Mouse (Mus musculus): Measurements from ENCODE around the gene Zfp219.

DNA sequence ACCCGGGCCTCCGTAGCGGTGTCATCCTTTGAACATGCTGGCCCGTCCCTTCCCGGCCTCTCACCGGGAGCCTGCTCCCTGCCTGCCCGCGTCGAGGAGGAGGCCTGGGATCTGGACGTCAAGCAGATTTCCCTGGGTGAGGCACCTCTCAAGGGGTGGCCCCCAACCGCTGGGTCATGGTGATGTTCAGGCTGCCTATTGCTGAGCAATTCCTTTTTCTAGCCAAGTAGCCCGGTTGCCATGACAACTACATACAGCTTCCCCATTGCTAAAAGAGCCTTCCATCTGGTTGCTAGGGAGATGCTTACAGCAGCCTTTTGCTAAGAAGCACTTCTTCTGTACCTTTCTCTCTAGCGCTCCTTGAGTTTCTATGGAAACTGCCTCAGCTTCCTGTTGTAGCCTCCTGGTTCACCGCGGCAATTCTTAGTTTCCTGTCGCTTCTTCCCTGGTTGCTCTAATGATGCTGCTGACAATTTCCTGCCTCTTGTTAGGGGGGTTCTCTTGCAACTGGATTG, 16.5 kb downstream of the Zfp219 start:
- TF ChIP-seq POLR2A (IDR thresholded peaks at IDR 0.05; ENCODE audit: borderline replicate concordance, low read depth, low read length) (no peak), CTCF (IDR thresholded peaks at IDR 0.05; ENCODE audit: low read depth, low read length) (no peak)

Data from bone marrow macrophage, adult 2 months (primary cell).